Mouse (Mus musculus) heart, postnatal 0 days (tissue): ENCODE results near the gene Kcnn1.

Source experiments
- CTCF ChIP-seq: IDR thresholded peaks from 2 replicates; pipeline ENCODE4 v1.5.1; 2016; ENCODE audit warnings: antibody characterized with exemption, control low read depth, low read depth
- EP300 ChIP-seq: IDR thresholded peaks from 2 replicates; pipeline ENCODE4 v1.6.1; 2016; ENCODE audit warnings: antibody characterized with exemption, low read depth

DNA sequence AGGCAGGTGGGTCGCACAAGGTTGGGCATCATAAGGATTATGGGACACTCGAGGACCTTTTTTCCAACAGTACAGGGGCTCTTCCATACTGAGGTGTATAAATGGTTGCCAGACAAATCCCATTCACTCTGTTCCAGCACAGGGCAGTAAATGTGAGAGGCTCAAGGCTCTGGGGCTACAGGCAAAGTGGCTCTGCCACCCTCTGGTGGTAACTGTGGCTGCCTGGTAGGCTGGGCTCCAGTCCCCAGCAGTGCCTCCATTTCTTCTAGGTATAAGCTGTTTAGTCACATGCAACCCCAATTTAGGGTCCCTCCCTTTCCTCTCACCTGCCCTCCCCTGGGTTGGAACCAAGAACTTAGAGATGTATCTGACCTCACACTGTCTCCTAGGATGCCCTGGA is 67.7 kb downstream of the Kcnn1 start:
- TF ChIP-seq CTCF = peak; percentile 36
- TF ChIP-seq EP300 = no peak
